Mouse (Mus musculus) cerebellum, postnatal 14 days (tissue): Measurements from ENCODE around the gene Nucb1.
"Not testable (repeated sequence)": the region's sequence is repeated elsewhere in the genome, so short reads cannot be mapped to it uniquely, and the experiment has no call there.

Experiments used
- DNase-seq, 2 experiments: peaks; one replicate each; pipeline ENCODE4 v3.0.0; 2021; ENCODE audit warnings: mixed read lengths in 2 of 2

Nucb1 gene

GRCm38 (mm10) chr7:45509912-45510787 is at the start of gene Nucb1:
Gene Nucb1, minus strand, starts transcription at chr7:45510406.
- DNase-seq = peak; percentile 94 to 95

DNA sequence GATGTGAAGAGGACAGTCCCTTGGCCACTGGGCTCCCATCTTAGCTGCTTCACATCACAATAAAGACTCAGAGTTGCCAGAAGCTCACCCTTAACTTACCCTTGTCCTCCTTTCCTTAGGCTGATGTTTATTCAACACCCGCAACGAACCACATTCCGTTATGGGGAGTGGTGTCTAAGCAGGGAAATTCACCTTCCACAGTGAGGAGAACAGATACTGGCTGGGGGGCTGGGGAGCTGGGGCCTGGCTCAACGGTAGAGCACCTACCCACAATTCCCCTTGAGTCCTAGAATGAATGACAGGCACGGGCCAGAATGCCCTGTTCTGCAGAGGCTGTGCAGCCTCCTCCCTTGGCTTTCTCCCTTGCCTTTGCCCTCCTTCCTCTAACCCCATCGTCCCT is 48.7 kb upstream of the Nucb1 start:
- no peak for DNase-seq

- DNase-seq = peak; percentile 88 to 94
Measured at GRCm38 (mm10) chr7:45555787-45556186, 45.6 kb upstream of the Nucb1 start.

DNA sequence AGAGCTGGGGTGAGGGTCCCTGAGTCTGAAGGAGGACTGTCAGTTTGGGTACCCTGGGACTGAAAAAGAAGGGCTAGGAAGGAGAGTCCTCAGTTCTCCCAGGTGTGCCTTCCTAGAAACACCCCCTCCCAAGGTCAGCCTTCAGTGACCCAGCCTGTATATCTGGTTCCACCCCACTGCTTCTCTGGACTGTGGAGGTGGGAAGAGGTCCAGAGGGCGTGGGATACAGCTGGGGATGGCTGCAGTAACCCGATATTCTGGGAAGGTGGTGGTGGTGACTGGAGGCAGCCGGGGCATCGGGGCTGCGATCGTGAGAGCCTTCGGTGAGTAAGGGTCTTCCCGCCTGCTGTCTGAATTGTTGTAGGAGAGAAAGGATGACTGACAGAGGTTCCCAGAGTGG is 44.5 kb upstream of the Nucb1 start, which contains the start of gene Hsd17b14:
TSS of gene Hsd17b14 (plus strand) at position 150 of the 400 bp plus-strand sequence.
- DNase-seq = no peak

GRCm38 (mm10) chr7:45553990-45554389 is 43.8 kb upstream of the Nucb1 start:
- no peak for DNase-seq

DNA sequence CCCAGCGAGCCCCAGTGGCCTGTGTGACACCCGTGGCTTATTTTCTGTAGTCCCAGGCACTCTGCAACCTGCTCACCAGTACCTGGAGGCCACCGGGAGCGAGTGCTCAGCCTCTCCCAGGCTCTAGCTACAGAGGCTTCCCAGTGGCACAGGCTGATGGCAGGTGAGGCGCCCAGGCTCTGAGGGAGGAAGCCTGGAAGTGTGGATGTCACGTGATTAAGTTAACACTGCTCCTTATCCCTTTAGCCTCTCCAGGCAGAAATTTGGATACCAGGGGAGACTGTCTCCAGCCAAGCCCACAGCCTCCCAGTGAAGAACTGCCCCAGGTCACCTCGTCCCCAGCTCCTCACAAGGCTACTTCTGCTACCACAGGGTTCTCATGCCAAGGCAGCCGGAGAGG is 43.3 kb upstream of the Nucb1 start:
- DNase-seq = no peak

- no peak for DNase-seq
Measured at GRCm38 (mm10) chr7:45551512-45551883, 41.3 kb upstream of the Nucb1 start.

DNA sequence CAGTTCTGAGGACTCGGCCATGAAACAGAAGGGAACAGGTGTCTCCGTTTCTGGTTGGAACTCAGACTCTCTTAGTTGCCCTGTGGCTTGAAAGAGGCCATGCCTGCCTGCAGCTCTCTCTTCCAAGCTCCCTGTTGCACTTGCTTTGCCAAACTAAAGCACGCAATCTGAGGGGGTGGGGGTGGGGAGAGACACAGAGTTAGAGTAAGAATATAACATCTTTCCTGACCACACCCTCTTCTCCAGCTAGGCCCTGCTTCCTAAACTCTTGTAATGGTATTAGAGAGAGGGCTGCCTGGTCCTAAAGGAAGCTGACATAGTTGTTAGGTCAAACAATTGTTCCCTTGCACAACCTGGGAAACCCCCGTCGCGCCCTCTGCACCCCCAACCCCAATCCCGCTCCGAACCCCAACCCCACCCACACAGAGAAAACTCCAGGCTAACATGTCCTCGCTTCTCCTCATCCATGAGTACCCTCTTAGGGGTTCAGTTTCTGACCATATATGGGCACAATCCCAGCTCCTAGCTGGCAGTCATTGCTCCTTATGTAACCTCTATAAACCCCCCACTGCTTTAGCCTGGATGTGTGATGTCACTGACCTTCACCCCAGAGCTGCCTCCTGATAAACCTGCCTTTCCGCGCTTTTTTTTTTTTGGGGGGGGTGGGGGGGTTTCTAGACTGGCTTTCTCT is 40.8 kb upstream of the Nucb1 start:
- no peak for DNase-seq

DNA sequence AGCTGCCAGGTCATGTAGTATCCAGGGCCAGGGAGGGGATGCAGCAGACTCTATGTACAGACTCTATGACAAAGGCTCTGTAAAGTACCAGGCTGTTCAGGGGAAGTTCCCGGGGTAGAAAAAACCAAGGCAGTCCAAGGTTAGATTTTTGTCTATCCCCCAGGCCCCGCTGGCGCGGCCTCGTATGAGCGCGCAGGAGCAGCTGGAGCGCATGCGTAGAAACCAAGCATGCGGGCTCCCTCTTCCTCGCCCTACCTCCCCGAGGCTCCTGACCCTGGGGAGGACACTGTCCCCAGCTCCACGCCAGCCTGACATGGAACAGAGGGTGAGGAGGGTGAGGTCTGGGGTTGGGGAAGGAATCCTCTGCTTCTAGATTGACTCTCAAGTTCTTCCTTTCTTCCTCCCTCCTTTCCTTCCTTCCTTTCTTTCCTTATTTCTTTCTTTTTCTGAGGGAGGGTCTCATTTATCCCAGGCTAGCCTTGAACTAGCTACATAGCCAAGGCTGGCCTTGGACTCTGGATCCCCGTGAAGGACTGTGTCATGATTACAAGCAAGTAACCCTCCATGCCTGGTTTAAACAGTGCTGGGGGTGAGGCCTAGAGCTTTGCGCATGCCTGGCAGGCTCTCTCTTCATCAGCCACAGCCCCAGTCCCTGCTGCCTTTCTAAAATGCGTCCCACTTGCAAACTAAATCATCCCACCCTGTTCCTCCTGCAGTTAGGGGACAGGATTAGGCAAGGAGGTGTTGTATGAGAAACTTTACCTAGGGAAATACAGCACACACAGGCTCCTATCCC is 39.6 kb upstream of the Nucb1 start:
- DNase-seq = no peak

- DNase-seq = no peak
Measured at GRCm38 (mm10) chr7:45544525-45544924, 34.3 kb upstream of the Nucb1 start.

GRCm38 (mm10) chr7:45540213-45540612 is 30.0 kb upstream of the Nucb1 start:
- DNase-seq = no peak

GRCm38 (mm10) chr7:45539095-45539494 is 28.9 kb upstream of the Nucb1 start:
- DNase-seq = no peak

GRCm38 (mm10) chr7:45538163-45539041 is 28.2 kb upstream of the Nucb1 start:
- DNase-seq = peak; percentile 74 to 80

DNA sequence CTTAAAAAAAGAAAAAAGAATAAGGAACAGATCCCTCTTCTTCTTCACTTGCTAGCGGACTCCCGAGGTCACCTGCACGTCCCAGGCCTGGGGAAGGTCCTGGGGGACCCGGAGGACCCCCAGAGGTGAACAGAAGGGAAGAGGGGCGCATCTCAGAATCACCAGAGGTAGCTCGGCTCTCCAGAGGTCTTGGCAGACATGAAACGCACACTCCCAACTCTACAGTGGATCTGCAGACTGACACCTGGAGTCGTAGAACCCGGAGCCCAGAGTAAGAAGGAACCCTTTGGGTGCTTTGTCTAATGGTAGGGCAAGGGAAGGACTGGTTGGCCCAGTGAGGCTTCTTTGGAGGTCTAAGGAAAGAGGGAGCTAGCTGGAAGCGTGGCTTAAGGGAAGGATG is 27.4 kb upstream of the Nucb1 start:
- DNase-seq = no peak

GRCm38 (mm10) chr7:45535676-45536075 is 25.5 kb upstream of the Nucb1 start:
- no peak for DNase-seq

GRCm38 (mm10) chr7:45530643-45531042 is 20.4 kb upstream of the Nucb1 start:
- no peak for DNase-seq

- DNase-seq = no peak
Measured at GRCm38 (mm10) chr7:45529461-45529860, 19.3 kb upstream of the Nucb1 start.

DNA sequence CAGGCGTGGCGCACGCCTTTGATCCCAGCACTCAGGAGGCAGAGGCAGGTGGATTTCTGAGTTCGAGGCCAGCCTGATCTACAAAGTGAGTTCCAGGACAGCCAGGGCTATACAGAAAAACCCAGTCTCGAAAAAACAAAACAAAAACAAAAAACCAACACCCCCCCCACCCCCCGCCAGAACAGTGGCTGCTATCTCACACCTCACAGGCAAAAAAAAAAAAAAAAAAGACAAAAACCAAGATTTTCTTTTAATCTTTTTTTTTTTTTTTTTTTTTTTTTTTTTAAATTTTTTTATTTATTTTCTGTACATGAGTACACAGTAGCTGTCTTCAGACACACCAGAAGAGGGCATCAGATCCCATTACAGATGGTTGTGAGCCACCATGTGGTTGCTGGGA is 17.0 kb upstream of the Nucb1 start:
- not testable (repeated sequence) for DNase-seq

DNA sequence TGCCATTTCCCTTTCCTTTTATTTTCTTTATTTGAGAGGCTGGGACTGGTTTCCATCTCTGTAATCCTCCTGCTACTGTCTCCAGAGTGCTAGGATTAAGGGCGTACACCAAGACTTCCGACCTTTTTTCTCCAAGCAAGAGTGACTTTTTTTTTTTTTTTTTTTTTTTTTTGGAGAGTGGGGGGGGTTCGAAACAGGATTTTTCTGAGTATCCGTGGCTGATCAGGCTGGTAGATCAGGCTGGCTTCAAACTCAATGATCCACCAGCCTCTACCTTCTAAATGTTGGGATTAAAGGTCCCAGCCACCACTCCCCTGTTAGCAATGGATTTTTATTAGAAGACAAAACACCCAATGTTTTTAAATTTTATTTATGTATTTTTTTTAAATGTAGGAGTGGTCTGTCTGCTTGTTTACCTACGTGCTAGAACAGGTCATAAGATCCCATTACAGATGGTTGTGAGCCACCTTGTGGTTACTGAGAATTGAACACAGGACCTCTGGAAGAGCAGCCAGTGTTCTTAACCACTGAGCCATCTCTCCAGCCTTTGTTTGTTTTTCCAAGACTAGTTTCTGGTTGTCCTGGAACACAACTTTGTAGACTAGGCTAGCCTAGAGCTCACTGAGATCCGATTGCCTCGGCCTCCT is 16.4 kb upstream of the Nucb1 start:
- DNase-seq = peak in 1 of 2 experiments; percentile 51

DNA sequence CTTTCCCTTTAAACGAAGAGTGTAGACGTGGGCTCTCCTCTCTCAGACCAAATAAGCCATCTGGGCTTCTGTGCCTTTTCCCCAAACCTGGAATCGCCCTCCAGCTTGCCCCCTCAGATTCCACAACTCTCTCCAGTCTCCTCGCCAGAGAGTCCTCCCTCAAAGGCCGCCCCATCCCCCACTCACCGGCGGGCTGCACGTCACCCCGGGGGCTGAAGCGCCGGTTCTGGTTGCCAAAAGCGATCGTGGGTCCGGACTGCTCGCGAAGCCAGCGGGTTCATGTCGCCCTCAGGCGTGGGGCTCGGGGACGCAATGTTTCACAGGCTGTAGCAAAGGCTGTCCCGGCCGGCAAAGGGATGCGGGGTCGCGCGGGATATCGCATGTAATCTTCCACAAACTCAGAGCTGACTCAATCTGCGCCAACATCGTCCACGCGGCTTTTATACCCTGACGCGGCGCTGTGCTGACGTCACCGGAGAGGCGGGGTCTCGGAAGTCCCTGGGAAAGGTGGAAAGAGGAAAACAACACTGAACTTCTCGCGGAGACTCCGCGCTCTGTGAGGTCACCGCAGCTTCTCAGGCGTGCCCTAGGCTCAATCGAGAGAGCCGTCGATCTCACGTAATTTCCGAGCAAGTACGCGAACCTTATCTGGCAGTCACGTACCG is 15.7 kb upstream of the Nucb1 start, which contains the start of the genes Ppp1r15a and Plekha4:
TSS of gene Ppp1r15a (minus strand) at position 460 of the 665 bp plus-strand sequence.
TSS of gene Plekha4 (plus strand) at position 522 of the 665 bp plus-strand sequence.
- peak; percentile 97 to 98 for DNase-seq
